Mouse (Mus musculus): ENCODE results near the gene Osbpl2. TPM values are rescaled to one million over a fixed set of nuclear protein-coding genes. Genes with fewer than 3 reads are reported as not detected.

Gene Osbpl2
- polyA plus RNA-seq, 1 experiment: 34.5 TPM

DNA sequence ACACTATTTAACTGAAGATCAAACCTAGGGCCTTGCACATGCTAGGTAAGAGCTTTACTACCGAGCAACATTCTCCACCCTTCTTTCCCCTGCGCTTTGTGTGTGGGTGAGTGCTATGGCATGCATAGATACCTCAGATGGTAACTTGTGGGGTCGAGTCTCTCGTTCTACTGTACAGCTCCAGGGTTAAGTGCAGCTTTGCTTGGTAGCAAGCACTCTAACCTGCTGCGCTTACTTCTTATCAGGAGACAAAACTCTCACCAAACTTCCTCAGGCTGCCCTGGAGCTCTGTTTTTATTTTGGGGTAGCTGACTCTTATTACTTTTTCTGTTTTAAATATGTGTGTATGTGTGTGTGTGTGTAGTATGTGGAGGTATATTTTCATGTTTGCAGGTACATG, 16.3 kb downstream of the Osbpl2 start:
- Histone ChIP-seq H3K4me3 (replicated peaks; ENCODE audit: extremely low read depth, low read depth, low read length) (no peak overlapping the region), H3K4me1 (ENCODE audit: control insufficient read depth, insufficient read depth, low read length) (peaks cover 2% of the 10 kb centered on the region; the same call in 1 of the 2 replicates)
- no peak for DNase-seq
- WGBS: 71% methylated on average over 5 of the region's 5 CpGs
- no peak for TF ChIP-seq POLR2A (IDR thresholded peaks at IDR 0.05; ENCODE audit: borderline replicate concordance, extremely low read depth, low read depth, low read length)

DNA sequence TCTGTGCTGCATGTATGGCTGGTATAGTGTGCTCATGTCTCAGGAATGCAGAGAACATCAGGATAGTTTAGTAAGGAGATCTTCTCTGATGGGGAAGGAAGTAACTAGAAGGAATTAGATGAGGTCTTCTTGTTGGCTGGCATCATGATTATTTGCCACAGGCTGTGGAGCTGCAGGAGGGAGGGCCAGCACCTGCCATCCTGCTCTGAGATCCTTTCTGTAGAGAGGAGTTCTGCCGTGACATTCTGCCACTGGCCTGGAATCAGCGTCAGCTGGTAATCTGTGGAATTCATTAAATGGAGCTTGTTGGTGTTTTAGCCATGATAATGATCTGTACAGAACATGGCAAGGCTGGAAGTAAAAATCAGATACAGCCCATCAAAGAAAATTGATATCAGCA, 27.0 kb downstream of the Osbpl2 start:
- H3K4me3 ChIP-seq (replicated peaks; ENCODE audit: extremely low read depth, low read depth, low read length): no peak overlapping the region
- H3K4me1 ChIP-seq (ENCODE audit: control insufficient read depth, insufficient read depth, low read length): no peaks in the 10 kb centered on the region
- TF ChIP-seq POLR2A (IDR thresholded peaks at IDR 0.05; ENCODE audit: borderline replicate concordance, extremely low read depth, low read depth, low read length) (no peak), CTCF (IDR thresholded peaks at IDR 0.05; ENCODE audit: insufficient read depth, low read length) (no peak)
- no peak for DNase-seq
- 87% methylated on average over 2 of the region's 2 CpGs for WGBS

DNA sequence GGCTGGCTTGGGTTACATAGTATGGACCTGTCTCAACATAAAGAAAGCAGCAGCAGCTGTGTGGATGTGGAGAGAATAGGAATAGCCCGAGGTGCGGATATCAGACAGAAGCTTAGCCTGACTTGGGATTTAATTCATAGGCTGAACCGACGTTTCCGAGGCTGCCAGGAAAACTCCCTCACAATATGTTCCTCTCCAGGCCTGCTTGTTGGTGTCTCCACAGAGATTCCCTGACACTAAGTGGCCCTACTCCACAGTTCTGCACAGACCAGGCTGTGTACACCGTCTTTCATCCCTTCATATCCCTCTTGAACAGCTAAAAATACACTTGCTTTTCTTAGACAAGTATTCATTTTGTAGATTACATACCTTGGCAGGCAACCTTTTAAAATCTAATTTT, 28.3 kb downstream of the Osbpl2 start:
- 86% methylated on average over 6 of the region's 6 CpGs for WGBS

GRCm38 (mm10) chr2:180148551-180148950, 29.4 kb downstream of the Osbpl2 start:
- 81% methylated on average over 9 of the region's 9 CpGs for WGBS
- Histone ChIP-seq H3K4me3 (replicated peaks; ENCODE audit: extremely low read depth, low read depth, low read length) (no peak overlapping the region), H3K4me1 (ENCODE audit: control insufficient read depth, insufficient read depth, low read length) (no peaks in the 10 kb centered on the region)
- no peak for DNase-seq
- TF ChIP-seq POLR2A (IDR thresholded peaks at IDR 0.05; ENCODE audit: borderline replicate concordance, extremely low read depth, low read depth, low read length) (no peak), CTCF (IDR thresholded peaks at IDR 0.05; ENCODE audit: insufficient read depth, low read length) (no peak)

More for the DNA sequence above, 28.3 kb downstream of the Osbpl2 start:
- Histone ChIP-seq H3K4me3 (replicated peaks; ENCODE audit: extremely low read depth, low read depth, low read length) (no peak overlapping the region), H3K4me1 (ENCODE audit: control insufficient read depth, insufficient read depth, low read length) (no peaks in the 10 kb centered on the region)
- TF ChIP-seq CTCF (IDR thresholded peaks at IDR 0.05; ENCODE audit: insufficient read depth, low read length) (no peak), POLR2A (IDR thresholded peaks at IDR 0.05; ENCODE audit: borderline replicate concordance, extremely low read depth, low read depth, low read length) (no peak)
- no peak for DNase-seq

DNA sequence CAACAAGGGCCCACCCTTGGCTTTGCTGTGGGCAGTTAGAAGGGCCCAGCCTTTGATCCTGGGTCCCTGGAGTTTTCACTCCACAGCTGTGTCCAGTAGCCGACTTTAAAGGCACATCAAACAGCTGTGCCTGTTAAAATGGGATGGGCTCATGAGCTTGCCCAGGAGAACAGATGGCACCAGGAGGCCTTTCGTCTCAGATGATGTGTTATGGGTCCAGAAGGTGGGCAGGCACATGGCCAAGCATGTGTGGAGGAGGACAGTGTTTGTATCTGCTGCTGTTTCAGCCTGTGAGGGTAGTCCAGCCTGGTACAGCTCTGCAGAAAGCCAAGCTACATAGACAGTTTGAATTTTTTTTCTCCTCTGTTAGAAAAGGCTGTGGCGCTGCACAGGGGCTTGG, 35.7 kb downstream of the Osbpl2 start:
- TF ChIP-seq CTCF (IDR thresholded peaks at IDR 0.05; ENCODE audit: insufficient read depth, low read length): no peak
- no peak for TF ChIP-seq POLR2A (IDR thresholded peaks at IDR 0.05; ENCODE audit: borderline replicate concordance, extremely low read depth, low read depth, low read length)
- WGBS: 79% methylated on average over 3 of the region's 3 CpGs
- DNase-seq: no peak
- Histone ChIP-seq H3K4me3 (replicated peaks; ENCODE audit: extremely low read depth, low read depth, low read length) (no peak overlapping the region), H3K4me1 (ENCODE audit: control insufficient read depth, insufficient read depth, low read length) (no peaks in the 10 kb centered on the region)

DNA sequence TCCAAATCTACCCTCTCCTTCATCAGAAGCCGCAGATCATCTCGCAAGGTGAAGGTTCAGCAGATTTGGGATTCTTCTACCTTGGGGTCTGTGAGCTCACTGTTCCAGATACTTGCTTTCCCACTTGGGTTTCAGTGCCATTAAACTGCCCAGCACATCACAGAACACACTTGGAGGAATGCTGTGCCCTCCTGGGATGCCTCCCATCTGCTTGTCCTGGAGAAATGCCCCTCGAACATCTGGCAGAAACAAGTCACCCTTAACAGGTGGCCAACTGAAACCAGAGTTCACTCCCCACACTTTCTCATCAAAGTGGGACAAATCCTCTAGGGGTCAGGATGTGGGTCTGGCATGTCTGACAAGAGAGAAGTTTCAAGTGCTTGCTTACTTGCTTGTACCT, 39.5 kb downstream of the Osbpl2 start:
- no peak for TF ChIP-seq POLR2A (IDR thresholded peaks at IDR 0.05; ENCODE audit: borderline replicate concordance, extremely low read depth, low read depth, low read length)
- TF ChIP-seq CTCF (IDR thresholded peaks at IDR 0.05; ENCODE audit: insufficient read depth, low read length): no peak
- 92% methylated on average over 3 of the region's 3 CpGs for WGBS
- Histone ChIP-seq H3K4me3 (replicated peaks; ENCODE audit: extremely low read depth, low read depth, low read length) (no peak overlapping the region), H3K4me1 (ENCODE audit: control insufficient read depth, insufficient read depth, low read length) (no peaks in the 10 kb centered on the region)
- no peak for DNase-seq

GRCm38 (mm10) chr2:180165855-180166254, 46.7 kb downstream of the Osbpl2 start:
- TF ChIP-seq POLR2A (IDR thresholded peaks at IDR 0.05; ENCODE audit: borderline replicate concordance, extremely low read depth, low read depth, low read length): no peak
- TF ChIP-seq CTCF (IDR thresholded peaks at IDR 0.05; ENCODE audit: insufficient read depth, low read length): no peak
- DNase-seq: no peak
- WGBS: 93% methylated on average over 2 of the region's 2 CpGs
- H3K4me3 ChIP-seq (replicated peaks; ENCODE audit: extremely low read depth, low read depth, low read length): no peak overlapping the region
- peaks cover under 1% of the 10 kb centered on the region; the same call in 1 of the 2 replicates for H3K4me1 ChIP-seq (ENCODE audit: control insufficient read depth, insufficient read depth, low read length)

GRCm38 (mm10) chr2:180166869-180167268, 47.8 kb downstream of the Osbpl2 start:
- DNase-seq: no peak
- H3K4me1 ChIP-seq (ENCODE audit: control insufficient read depth, insufficient read depth, low read length): peaks cover 4% of the 10 kb centered on the region; the same call in 1 of the 2 replicates
- 79% methylated on average over 2 of the region's 2 CpGs for WGBS
- TF ChIP-seq CTCF (IDR thresholded peaks at IDR 0.05; ENCODE audit: insufficient read depth, low read length): no peak
- TF ChIP-seq POLR2A (IDR thresholded peaks at IDR 0.05; ENCODE audit: borderline replicate concordance, extremely low read depth, low read depth, low read length): no peak
- no peak overlapping the region for H3K4me3 ChIP-seq (replicated peaks; ENCODE audit: extremely low read depth, low read depth, low read length)

DNA sequence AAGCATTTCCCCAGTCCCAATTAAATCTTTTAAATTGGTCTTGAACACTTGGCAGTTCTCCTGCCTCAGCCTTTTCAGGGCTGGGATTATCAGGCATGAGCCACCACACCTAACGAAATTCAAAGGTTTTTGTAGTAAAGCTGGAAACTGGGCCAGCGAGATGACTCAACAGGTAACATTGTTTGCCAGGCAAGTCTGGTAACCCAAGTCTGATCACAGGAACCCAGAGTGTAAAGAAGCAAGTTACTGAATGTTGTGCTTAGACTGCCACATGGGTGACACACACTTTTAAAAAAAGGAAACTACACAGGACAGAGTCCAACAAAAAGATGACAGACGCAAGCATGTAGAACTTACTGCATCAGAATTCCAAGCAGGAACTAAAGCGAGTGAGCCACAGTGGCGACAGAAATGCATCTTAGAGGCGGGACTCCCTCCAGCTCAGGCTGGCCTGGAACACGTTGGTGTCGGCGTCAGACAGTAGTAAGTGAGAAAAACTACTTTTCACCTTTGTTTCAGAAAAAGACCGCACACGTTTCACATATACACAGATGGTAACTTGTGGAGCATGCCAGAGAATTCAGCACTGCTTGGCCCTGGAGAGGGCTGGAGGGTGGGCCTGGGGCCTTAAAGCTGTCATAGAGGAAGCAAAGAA, 51.2 kb downstream of the Osbpl2 start:
- TF ChIP-seq POLR2A (IDR thresholded peaks at IDR 0.05; ENCODE audit: borderline replicate concordance, extremely low read depth, low read depth, low read length) (no peak), CTCF (IDR thresholded peaks at IDR 0.05; ENCODE audit: insufficient read depth, low read length) (no peak)
- DNase-seq: no peak
- no peak overlapping the region for H3K4me3 ChIP-seq (replicated peaks; ENCODE audit: extremely low read depth, low read depth, low read length)
- peaks cover 21% of the 10 kb centered on the region for H3K4me1 ChIP-seq (ENCODE audit: control insufficient read depth, insufficient read depth, low read length)
- 81% methylated on average over 11 of the region's 11 CpGs for WGBS

DNA sequence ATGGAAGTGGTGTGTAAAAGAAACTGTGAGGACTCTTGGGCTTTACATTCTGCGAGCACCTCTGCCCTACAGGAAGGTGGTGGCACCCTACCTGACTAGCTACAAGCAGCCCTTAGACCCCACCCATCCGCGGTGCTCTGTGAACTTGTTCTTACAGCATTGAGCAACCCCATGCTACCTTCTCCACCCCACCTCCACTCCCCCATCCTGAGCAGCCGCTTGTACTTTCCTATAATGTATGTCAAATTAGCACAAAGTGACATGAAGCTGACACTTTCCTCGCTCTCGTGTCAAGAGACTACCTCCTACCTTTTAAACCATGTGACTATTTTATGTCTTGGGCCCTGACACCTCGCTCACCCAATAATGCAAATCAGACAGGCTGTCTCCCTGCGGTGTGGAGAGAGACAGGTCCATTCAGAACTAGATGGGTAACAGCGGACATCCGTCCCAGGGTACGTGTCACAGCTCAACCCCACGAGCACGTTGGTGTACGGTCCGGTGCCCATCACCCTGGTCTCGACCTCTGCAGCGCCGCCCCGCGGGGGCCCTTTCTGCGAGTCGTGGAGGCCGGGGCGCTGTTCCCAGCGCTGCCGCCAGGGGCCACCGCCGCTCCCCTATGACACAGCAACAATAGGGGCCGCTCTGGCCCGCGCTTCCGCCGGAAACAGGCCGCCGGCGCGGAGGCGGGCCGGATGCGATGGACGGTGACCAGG, 51.9 kb downstream of the Osbpl2 start, which contains the start of gene Adrm1:
TSS of gene Adrm1 (plus strand) at position 680 of the 716 bp plus-strand sequence.
- TF ChIP-seq POLR2A (IDR thresholded peaks at IDR 0.05; ENCODE audit: borderline replicate concordance, extremely low read depth, low read depth, low read length) (no peak), CTCF (IDR thresholded peaks at IDR 0.05; ENCODE audit: insufficient read depth, low read length) (peak; percentile 40)
- WGBS: 4% methylated on average over 41 of the region's 41 CpGs
- Histone ChIP-seq H3K4me1 (ENCODE audit: control insufficient read depth, insufficient read depth, low read length) (peaks cover 21% of the 10 kb centered on the region), H3K4me3 (replicated peaks; ENCODE audit: extremely low read depth, low read depth, low read length) (peak within 1 kb of the TSS; percentile 88)
- DNase-seq: peak; percentile 96
